Mouse (Mus musculus): ENCODE data around the gene Aurka. TPM values are rescaled to one million over a fixed set of nuclear protein-coding genes. Genes with fewer than 3 reads are reported as not detected.

Gene Aurka
- total RNA-seq, 4 experiments from 2014 or later = 6.3 to 16.2 (median 11.4) TPM

DNA sequence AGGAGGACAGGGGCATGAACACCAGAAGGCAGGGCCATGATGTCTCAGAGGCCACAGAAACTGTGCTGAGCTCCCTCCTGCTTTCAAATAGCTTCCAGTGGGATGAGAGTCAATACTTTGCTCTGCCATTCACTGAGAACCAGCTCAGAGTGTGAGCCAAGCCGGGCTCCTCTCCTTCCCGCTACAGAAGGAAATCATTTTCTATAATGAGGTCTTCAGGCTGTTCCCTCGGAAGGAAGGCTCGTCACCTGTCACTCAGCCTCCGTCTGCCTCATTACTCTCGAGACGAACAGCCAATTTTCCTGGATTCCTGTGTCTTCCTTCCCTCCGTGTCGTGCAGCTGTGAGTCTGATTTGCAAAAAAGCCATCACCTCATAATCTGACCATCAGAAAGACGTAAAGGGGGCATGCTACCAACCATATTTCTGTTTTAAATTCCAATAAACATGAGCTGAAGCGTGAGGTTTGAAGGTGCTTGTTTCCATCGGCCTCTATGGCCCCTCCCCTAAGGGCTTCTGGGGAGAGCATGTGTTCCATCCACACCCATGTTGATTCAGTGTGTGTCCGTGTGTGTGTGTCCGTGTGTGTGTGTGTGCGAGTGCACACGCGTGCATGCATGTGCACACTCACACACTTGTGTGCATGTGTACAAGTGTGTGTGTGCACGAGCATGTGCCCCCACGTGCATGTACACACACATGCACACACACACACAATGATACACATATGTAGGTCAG is 32.0 kb downstream of the Aurka start:
- DNase-seq (ENCODE audit: low spot score in 2 of 2) = no peak

DNA sequence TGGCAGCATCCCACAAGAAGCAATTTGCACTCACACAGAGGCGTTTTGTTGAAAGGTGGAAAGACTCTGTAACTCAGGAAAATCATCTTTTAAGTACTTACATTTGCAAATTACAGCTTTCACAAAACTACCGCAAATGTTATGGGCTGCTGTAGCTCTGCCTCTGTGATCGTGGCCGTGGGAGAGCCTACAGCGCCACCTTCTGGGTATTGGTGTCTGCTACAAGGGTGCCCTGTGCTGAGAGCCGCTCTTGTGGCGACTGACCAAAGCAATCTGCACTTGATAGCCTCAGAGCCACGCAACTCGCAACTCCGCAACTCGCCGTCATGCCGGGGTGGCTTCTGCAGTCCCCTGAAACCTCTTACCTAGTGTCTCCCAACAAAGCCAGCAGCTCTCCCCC is 41.2 kb downstream of the Aurka start:
- no peak for DNase-seq (ENCODE audit: low spot score in 2 of 2)

DNA sequence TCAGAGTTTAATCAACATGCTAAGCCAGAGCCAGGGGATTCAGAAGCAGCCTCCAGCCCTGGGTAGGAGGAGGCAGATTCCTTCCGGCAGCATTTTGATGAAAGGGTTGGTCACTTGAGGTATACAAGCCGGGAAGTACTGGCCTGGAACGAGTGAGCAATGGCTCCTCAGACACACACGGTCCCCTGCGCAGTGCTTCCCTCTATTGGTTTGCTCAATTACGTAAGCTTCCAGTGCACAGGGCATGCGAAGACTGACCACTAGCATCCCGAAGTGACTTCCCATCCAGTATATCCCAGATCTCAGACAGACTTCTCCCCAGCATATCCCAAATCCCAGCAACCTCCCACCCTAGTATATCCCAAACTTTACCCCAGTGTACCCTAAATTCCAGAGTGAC is 42.1 kb downstream of the Aurka start:
- no peak for DNase-seq (ENCODE audit: low spot score in 2 of 2)

DNA sequence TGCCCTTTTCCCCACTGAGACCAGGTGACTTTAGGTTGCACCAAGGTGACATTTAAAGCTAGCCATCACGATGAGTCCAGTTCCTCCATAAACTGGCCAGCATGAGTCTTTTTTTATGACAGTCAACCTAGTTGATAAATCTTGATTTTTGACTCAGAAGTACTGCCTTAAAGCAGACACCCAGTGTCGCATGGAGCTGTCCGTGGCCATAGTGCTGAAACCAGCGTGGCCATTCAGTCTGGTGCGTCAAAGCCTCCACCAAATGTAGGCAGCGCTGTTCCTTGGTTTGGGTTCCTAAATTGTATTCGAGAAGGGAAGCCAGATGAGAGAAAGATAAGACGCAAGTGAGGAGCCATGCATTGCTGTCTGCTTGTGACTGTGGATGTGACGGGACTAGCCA is 49.5 kb downstream of the Aurka start:
- no peak for DNase-seq (ENCODE audit: low spot score in 2 of 2)

DNA sequence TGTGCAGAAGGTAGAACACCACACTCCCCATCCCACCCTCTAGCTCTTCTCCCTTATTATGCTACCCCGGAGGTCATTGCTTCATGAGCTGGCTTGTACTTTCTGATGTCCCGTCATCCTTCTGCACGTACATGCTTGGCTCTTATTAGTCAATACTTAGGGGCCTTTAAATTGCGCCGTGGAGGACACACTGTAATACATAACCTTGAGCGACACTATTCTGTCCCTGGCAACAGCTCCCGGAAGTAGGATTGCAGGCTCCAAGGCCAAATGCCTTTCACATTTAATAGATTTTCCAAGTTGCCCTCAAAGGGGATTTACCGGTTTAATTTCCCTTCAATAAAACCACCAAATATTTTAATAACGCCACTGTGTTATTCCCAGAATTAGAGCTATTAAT is 58.6 kb downstream of the Aurka start:
- no peak for DNase-seq (ENCODE audit: low spot score in 2 of 2)

DNA sequence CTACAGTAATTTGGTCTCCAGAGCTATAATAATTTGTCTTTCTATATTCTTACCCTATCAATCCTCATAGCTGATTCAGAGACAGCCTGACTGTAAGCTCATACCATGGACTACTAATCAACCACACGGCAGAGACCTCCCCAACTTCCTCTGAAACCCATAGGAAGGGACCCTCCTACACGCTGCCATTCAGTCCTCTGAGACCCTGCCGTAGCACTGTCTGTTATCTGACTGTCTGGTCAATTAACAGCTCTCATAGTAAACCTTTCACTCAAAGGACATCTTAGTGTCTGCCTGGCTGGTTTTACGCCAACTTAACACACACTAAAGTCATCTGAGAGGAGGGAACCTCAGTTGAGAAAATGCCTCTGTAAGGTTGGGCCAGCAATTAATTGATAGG is 63.8 kb downstream of the Aurka start:
- no peak for DNase-seq (ENCODE audit: low spot score in 2 of 2)

Other genes starting within 250 kb of the Aurka start
- not detected for gene Mc3r, start 122.0 kb downstream of the Aurka start, total RNA-seq (2022)
- 1 to 10 TPM; 5.4 to 6.8 (median 6.1) TPM for gene Fam210b, start 25.0 kb downstream of the Aurka start, total RNA-seq (2022)
- 10 to 100 TPM; 16.6 to 20.2 (median 19.3) TPM for gene Cstf1, start 146 bp upstream of the Aurka start, total RNA-seq (2022)
- under 1 TPM; 0.10 to 0.40 (median 0.21) TPM for gene Cass4, start 23.3 kb upstream of the Aurka start, total RNA-seq (2022)
- 10 to 100 TPM; 24.4 to 30.5 (median 27.4) TPM for gene Rtf2, start 70.0 kb upstream of the Aurka start, total RNA-seq (2022)
- gene Gcnt7, start 88.1 kb upstream of the Aurka start, total RNA-seq (2022) = not detected
- 1 to 10 TPM in 1 of 4 experiments, not detected in 3; 1.0 TPM for gene Fam209, start 102.0 kb upstream of the Aurka start, total RNA-seq (2022)
- not detected for gene Tfap2c, start 179.1 kb upstream of the Aurka start, total RNA-seq (2022)